Mouse (Mus musculus) lung, embryonic 16.5 days (tissue): Measurements from ENCODE around the gene Ebf1. TPM values are rescaled to one million over a fixed set of nuclear protein-coding genes. Genes with fewer than 3 reads are reported as not detected.

ENCODE experiments used
- ATAC-seq: fragments of 200-750 bp; cut with Nextera tagmentation; 2 replicates; pipeline ENCODE4 v1.8.0; 2017; ENCODE audit warnings: low read depth, mild to moderate bottlenecking, moderate library complexity
- H3K27ac ChIP-seq: fragments of 300-500 bp; sonication (generic); 2 replicates; pipeline ENCODE4 v1.5.1; 2014; ENCODE audit warnings: mild to moderate bottlenecking, control low read depth, low read length
- H3K27me3 ChIP-seq: fragments of 300-500 bp; sonication (generic); 2 replicates; pipeline ENCODE4 v1.6.1; 2014; ENCODE audit warnings: low read depth, low read length, mixed read lengths; ENCODE audit not compliant: control insufficient read depth, insufficient read depth
- H3K36me3 ChIP-seq: fragments of 300-500 bp; sonication (generic); 2 replicates; pipeline ENCODE4 v1.6.1; 2014; ENCODE audit warnings: low read length; ENCODE audit not compliant: control insufficient read depth, insufficient read depth
- H3K4me1 ChIP-seq: fragments of 300-500 bp; sonication (generic); replicated peaks from 2 replicates; pipeline ENCODE4 v1.6.1; 2014; ENCODE audit warnings: low read length, mixed read lengths; ENCODE audit not compliant: control insufficient read depth, insufficient read depth
- H3K4me2 ChIP-seq: fragments of 300-500 bp; sonication (generic); 2 replicates; pipeline ENCODE4 v1.6.1; 2014; ENCODE audit warnings: low read depth, low read length, control low read depth
- H3K4me3 ChIP-seq: fragments of 300-500 bp; sonication (generic); 2 replicates; pipeline ENCODE4 v1.5.1; 2014; ENCODE audit warnings: mild to moderate bottlenecking, low read length, control low read depth
- H3K9ac ChIP-seq: fragments of 300-500 bp; sonication (generic); 2 replicates; pipeline ENCODE4 v1.6.1; 2014; ENCODE audit warnings: low read length, control low read depth
- H3K9me3 ChIP-seq: fragments of 300-500 bp; sonication (generic); 2 replicates; pipeline ENCODE4 v1.6.1; 2016; ENCODE audit warnings: low read length; ENCODE audit not compliant: control insufficient read depth
- WGBS: fragments of 180-500 bp; shearing (Covaris S2); extraction: QIAGEN DNeasy Blood & Tissue Kit; methylation state at CpG from one replicate; pipeline ENCODE4 v1.1.7; 2014; 5-methylcytosine and 5-hydroxymethylcytosine counted together
- polyA plus RNA-seq: library from polyadenylated mRNA; unstranded; fragments of >200 nt; fragmentation: Nextera tagmentation; extraction: Ambion mirVana; gene quantifications from 2 replicates; pipeline ENCODE4 v1.2.1, GENCODE M21; 2015

Ebf1 gene
- polyA plus RNA-seq, 1 experiment from 2014 or later = 12.8 TPM

DNA sequence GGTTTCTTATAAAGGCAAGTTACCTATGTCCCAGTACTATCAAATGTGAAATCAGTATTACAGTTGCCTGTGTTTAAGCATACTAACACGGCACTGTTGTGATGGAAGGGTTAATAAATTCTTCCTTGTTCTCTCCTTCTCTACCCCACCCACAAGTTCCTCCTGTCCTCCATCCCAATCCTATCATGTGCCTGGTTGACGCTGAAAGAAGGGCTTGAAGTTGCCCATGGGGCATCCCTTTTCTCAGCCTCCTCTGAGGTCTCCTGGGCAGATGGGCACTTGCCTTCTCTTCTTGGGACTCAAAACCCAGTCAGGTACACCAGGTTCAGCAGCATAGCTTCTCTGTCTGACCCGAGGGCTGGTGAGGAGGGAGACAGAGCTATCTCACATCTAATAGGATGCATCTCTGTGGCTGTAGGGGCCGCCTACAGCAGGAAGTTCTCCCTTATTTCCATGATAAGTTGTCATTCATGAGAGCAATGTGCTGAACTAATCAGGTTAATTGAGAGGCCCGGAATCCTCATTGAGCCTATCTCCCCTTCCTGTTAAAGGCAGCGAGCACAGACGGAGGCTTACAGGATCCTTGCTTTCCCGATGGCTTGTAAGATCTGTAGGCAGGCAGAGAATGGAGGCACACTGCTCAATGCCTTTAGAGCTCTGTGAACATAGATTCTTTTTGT, 37.4 kb downstream of the Ebf1 start:
- Histone ChIP-seq H3K4me3 (no peak overlapping the region), H3K4me1 (no peaks in the 10 kb centered on the region), H3K9ac (no peak overlapping the region), H3K9me3 (no peaks in the 10 kb centered on the region), H3K4me2 (no peak overlapping the region), H3K27me3 (peaks cover 3% of the 10 kb centered on the region; the same call in 1 of the 2 replicates), H3K36me3 (no peaks in the 10 kb centered on the region), H3K27ac (no peak overlapping the region)
- 68% methylated on average over 8 of the region's 8 CpGs for WGBS
- ATAC-seq = no peak

DNA sequence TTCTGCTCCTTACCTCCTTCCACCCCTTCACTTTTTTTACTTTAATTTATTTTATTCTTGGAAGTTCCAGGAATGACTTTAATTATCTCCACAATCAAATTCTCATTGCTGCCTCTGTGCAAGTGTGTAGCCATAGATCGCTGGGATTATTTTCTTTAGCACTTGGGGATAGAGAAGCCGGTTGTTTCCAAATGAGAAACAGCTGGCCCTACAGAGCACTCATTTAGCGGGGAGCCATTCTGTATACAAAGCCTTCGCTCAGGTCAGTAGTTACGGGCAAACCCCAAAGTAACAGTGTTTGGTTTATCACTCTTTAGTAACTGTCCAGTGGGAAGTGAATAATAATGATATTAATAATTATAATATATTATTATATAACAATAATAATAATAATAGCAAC, 38.4 kb downstream of the Ebf1 start:
- ATAC-seq = no peak

DNA sequence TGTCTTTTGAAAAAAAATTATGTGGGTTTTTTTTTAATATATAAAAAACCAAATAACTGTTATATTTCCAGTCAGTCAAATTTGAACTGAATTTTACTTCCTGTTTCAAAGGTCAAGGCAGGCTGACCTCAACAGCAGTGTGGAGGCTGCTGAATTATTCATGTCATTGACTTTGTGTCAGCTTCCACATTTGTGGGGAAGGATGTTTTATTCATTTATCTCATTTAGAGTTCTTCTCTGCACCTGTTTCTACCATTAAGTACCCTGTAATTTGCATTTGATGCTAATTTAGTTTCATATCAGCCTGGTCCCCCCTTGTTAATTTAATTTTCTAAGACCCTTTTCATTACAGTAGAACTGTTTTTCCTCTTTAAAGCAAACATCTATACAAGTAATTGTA, 39.8 kb downstream of the Ebf1 start:
- H3K36me3 ChIP-seq = no peaks in the 10 kb centered on the region
- no peak overlapping the region for H3K4me3 ChIP-seq
- no peak overlapping the region for H3K27ac ChIP-seq
- H3K9ac ChIP-seq = no peak overlapping the region
- no peaks in the 10 kb centered on the region for H3K4me1 ChIP-seq
- H3K4me2 ChIP-seq = no peak overlapping the region
- peaks cover 3% of the 10 kb centered on the region; the same call in 1 of the 2 replicates for H3K27me3 ChIP-seq
- H3K9me3 ChIP-seq = no peaks in the 10 kb centered on the region
- ATAC-seq = no peak

More for the DNA sequence above, 38.4 kb downstream of the Ebf1 start:
- Histone ChIP-seq H3K4me3 (no peak overlapping the region), H3K4me2 (no peak overlapping the region), H3K36me3 (no peaks in the 10 kb centered on the region), H3K9me3 (no peaks in the 10 kb centered on the region), H3K9ac (no peak overlapping the region), H3K4me1 (no peaks in the 10 kb centered on the region), H3K27ac (no peak overlapping the region), H3K27me3 (peaks cover 3% of the 10 kb centered on the region; the same call in 1 of the 2 replicates)
- WGBS = 46% methylated on average over 5 of the region's 5 CpGs

DNA sequence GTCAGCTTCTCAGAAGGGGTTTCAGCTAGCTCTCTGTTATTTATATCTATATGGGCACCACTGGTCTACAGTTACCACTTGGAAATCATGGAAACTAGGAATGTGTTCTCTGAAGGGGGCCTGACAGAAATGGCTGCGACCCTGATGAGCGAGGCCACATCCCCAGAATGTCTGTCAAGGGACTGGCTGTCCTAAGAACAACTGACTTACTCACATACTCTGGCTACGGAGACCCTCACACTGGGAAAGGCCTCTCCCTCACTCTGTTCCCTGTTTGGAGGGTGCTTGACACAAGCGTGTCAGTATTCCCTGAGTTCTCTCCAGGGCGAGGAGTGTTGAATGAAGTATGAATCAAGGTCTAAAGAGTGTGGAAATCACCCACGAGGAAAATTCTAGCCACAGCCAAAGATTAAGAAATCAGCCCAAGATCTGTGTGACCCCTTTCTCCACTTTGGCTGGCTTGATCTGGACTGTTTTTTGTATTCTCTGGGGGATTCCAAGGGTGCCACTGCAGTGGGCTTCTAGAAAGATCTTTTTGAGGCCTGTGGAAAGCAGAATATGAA, 40.8 kb downstream of the Ebf1 start:
- Histone ChIP-seq H3K27ac (no peak overlapping the region), H3K9ac (no peak overlapping the region), H3K36me3 (no peaks in the 10 kb centered on the region), H3K4me2 (no peak overlapping the region), H3K4me3 (no peak overlapping the region), H3K27me3 (peaks cover 3% of the 10 kb centered on the region; the same call in 1 of the 2 replicates), H3K9me3 (no peaks in the 10 kb centered on the region), H3K4me1 (no peaks in the 10 kb centered on the region)
- ATAC-seq = no peak
- WGBS = 39% methylated on average over 6 of the region's 6 CpGs

DNA sequence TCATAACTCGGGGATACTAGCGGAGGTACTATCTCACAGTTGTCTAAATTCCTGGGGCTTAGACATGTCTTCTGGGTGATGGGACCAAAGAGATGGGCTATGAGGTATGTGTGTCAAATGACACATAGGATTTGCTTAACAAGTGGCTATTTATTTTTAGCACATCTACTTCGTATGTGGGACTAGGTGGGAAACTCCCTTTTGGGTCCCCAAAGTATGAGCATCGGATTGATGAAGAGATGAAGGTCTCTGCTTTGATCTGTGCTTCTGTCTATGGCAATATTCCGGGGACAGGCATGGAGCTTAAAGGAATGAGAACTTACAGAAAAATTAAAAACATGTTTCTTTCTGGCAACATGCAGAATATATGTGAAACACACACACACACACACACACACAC, 44.8 kb downstream of the Ebf1 start:
- H3K27ac ChIP-seq = no peak overlapping the region
- no peak for ATAC-seq
- peaks cover 5% of the 10 kb centered on the region for H3K27me3 ChIP-seq
- H3K36me3 ChIP-seq = no peaks in the 10 kb centered on the region
- no peaks in the 10 kb centered on the region for H3K9me3 ChIP-seq
- no peak overlapping the region for H3K4me2 ChIP-seq
- H3K4me3 ChIP-seq = no peak overlapping the region
- WGBS = 75% methylated on average over 5 of the region's 5 CpGs
- H3K4me1 ChIP-seq = 0 out of 2 replicates have a peak, but pooled peaks cover 2% of the 10 kb centered on the region
- no peak overlapping the region for H3K9ac ChIP-seq

DNA sequence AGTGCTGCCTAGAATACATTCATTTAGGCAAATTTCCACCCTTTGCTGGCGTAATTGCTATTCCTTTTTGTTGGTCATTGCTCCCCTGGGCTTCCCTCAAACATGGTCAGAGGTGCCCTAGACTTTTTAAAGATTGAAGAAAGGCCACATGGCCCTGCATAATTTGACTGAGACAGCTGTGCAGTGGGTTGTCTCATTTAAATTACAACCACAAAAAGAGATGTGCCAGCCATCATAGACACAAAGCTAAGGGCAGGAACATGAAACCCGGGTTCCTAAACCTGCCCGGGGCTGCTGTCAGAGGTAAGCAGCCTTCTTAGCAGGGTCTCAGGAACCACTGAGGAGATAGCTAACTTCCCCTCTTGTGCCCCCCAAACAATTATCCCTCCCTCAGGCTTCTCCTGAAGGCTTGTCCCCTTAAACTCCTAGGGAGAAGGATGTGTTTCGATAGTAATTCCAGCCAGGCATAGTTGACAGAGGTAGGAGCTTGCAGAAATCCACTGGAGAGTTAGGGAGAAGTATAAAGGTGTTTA, 46.6 kb downstream of the Ebf1 start:
- ATAC-seq = no peak
- peaks cover 4% of the 10 kb centered on the region for H3K27me3 ChIP-seq
- WGBS = 56% methylated on average over 4 of the region's 4 CpGs
- H3K27ac ChIP-seq = no peak overlapping the region
- H3K4me2 ChIP-seq = no peak overlapping the region
- H3K4me1 ChIP-seq = 0 out of 2 replicates have a peak, but pooled peaks cover 2% of the 10 kb centered on the region
- H3K4me3 ChIP-seq = no peak overlapping the region
- no peaks in the 10 kb centered on the region for H3K36me3 ChIP-seq
- no peaks in the 10 kb centered on the region for H3K9me3 ChIP-seq
- H3K9ac ChIP-seq = no peak overlapping the region

DNA sequence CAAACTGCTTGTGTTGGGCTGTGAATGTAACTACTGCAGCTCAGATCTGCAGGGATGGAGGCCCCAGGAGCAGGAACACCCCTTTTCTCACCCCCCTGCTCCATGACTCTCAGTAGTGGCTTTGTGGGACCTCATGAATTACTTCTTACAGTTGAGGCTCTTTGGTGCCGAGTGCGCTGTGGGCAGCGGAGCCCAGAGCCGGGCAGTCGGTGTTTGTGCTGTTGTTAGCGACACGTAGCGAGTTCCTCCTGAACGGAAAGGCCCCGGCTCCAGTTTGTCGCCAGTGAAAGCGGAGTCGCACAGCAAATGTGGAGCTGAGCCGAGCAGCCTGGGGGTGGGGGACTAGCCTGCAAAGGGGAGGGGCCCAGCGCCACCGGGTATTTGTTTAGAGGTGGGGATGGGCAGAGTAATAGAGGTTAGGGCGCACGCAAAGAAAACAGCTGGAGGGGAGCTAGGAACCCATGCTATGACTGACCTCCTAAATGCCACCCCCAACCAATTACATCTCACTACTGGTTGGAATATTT, 48.1 kb downstream of the Ebf1 start:
- peak overlapping the region; percentile 61 for H3K9ac ChIP-seq
- 7% methylated on average over 18 of the region's 18 CpGs for WGBS
- peak; percentile 73 for ATAC-seq

DNA sequence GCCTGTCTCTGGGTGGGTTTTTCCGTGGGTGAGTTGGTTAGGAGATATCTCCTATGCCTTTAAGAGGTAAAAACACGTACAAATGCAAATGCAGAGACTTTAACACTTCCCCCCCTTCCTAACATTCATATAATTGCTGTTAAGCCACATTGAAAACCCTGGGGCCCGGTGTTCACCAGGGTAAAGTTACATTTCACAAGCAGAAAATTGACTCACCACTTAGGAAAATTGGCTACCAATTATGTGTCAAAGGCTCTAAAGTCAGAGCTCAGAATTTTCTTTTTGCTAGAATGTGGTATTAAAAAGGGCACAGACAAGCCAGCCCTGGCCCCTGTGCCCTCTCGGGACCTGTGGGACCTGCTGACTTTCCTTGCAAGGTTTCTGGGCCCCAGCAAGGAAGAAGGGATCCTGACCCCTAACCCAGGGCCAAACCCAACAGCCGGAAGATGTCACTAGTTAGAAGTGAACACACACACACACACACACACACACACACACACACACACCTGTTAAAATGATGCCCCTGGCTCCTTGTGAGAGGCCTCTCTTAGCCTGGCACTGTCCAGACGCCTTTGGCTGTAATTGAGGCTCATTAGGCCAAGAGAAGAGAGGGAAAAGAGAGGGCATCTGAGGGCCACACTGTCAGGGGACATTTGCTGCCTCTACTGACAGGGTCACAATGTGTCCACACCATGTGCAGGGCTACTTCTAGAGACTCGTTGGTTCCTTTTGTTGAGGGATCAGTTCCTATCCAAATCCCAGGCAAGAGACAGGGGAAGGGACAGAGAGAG, 48.8 kb downstream of the Ebf1 start:
- H3K4me2 ChIP-seq = peak overlapping the region; percentile 46
- WGBS = 46% methylated on average over 7 of the region's 7 CpGs
- H3K9ac ChIP-seq = no peak overlapping the region
- H3K27me3 ChIP-seq = peaks cover 9% of the 10 kb centered on the region
- H3K9me3 ChIP-seq = no peaks in the 10 kb centered on the region
- no peak overlapping the region for H3K27ac ChIP-seq
- ATAC-seq = no peak
- 0 out of 2 replicates have a peak, but pooled peaks cover 2% of the 10 kb centered on the region for H3K4me1 ChIP-seq
- no peaks in the 10 kb centered on the region for H3K36me3 ChIP-seq
- H3K4me3 ChIP-seq = no peak overlapping the region

More for the DNA sequence above, 48.1 kb downstream of the Ebf1 start:
- H3K4me2 ChIP-seq = peak overlapping the region; percentile 46
- peaks cover 5% of the 10 kb centered on the region for H3K27me3 ChIP-seq
- H3K27ac ChIP-seq = no peak overlapping the region
- 0 out of 2 replicates have a peak, but pooled peaks cover 2% of the 10 kb centered on the region for H3K4me1 ChIP-seq
- no peaks in the 10 kb centered on the region for H3K36me3 ChIP-seq
- peak overlapping the region; percentile 17 for H3K4me3 ChIP-seq
- no peaks in the 10 kb centered on the region for H3K9me3 ChIP-seq

DNA sequence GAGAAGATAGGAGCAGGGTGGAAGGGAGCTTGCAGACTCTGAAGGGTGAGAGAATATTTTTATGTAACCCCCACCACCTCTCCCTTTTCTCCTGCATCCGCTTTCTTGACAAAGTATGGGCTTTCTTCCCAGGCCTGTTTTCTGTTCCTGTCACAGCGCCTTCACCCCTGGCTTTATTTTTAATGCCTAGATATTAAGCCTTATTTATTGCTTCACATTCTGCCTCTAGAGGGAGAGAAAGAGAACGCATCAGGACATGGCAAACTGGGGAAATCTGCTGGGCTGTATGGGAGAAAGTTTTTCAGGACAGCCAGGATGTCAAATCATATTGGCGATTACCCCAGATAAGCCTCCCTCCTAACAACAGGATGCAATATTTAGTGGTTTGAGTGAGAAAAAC, 49.6 kb downstream of the Ebf1 start:
- no peak overlapping the region for H3K27ac ChIP-seq
- no peaks in the 10 kb centered on the region for H3K36me3 ChIP-seq
- H3K4me3 ChIP-seq = no peak overlapping the region
- no peak; the same call in 1 of the 2 replicates for ATAC-seq
- H3K27me3 ChIP-seq = peaks cover 9% of the 10 kb centered on the region
- H3K4me2 ChIP-seq = no peak overlapping the region
- 0 out of 2 replicates have a peak, but pooled peaks cover 2% of the 10 kb centered on the region for H3K4me1 ChIP-seq
- 45% methylated on average over 4 of the region's 4 CpGs for WGBS
- no peaks in the 10 kb centered on the region for H3K9me3 ChIP-seq
- H3K9ac ChIP-seq = no peak overlapping the region
